Mouse (Mus musculus): Measurements from ENCODE around the gene Frrs1l. TPM values are rescaled to one million over a fixed set of nuclear protein-coding genes. Genes with fewer than 3 reads are reported as not detected.

Frrs1l gene
- total RNA-seq (2023; ENCODE audit: inconsistent age): not detected in 4 replicates

DNA sequence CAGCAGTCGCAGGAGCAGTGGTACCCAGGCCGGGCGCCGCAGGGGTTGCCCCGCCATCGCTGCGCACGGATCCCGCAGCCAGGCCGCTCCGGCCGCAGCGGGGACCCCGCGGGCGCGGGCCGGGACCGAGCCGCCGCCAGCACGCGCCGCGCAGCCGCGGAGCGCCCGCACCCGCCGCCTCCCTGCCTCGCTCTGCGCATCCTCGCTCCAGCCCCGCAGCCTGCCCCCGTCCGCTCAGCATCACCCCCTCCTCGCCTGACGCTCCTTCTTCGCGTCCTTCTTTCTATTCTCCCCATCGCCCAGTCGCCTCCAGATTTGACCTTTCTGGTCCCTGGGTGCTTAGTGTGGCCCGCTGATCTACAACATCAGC, at the start of gene Frrs1l:
Frrs1l (minus strand) TSS at position 177 of the 370 bp plus-strand sequence.

DNA sequence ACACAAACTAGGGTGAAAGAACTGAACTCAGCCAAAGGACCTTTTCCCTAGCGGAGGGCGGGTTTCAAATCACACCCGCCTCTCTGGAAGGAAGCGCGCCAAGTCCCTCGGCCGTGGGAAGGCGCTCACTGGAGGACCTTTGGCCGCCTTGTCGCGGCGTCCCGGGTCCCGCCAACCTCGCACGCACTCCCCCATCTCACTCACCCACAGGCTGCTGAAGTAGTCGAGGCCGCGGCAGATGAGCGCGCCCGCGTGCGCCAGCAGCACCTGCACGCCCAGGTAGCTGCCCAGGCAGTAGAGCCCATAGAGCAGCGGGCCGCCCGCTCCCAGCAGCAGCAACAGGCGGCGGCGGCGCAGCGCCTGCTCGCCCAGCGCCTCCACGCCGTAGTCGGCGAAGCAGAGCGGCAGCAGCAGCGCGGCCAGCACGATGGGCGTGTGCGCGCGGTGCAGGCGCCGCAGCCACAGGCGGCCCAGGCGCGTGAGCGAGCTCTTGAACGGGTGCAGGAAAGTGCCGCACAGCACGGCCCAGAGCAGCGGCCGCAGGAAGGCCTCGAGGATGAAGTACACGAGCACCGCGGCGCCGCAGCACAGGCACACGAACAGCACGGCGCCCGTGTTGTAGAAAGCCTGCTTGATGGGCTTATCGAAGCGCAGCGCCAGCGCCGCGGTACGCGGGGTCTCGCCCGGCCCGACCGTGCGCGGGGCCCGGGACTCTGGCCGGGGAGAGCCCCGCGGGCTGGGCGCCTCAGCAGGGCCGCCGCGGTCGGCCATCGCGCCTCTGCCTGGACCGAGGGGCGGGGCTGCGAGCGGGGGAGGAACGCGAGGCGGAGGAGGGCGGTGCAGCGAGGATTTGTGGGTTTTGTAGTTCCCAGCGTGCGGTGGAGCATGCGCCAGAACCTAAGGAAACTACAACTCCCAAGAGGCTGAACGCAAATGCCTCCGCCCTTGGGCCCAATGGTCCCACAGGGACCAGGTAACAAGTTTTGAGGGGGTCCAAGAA, 43.2 kb downstream of the Frrs1l start, which contains the start of gene Tmem245:
Tmem245 (minus strand) TSS at position 797 of the 1,000 bp plus-strand sequence.

Other genes starting within 250 kb of the Frrs1l start
- gene Actl7b, start 248.9 kb downstream of the Frrs1l start, total RNA-seq (2023; ENCODE audit: inconsistent age): 1.0 to 1.2 TPM (median 1.1 TPM) in 4 replicates
- gene Actl7a, start 247.0 kb downstream of the Frrs1l start, total RNA-seq (2023; ENCODE audit: inconsistent age): not detected in 4 replicates
- 40.1 to 52.8 TPM (median 45.1 TPM) in 4 replicates for gene Elp1, start 188.1 kb downstream of the Frrs1l start, total RNA-seq (2023; ENCODE audit: inconsistent age)
- 20.5 to 22.2 TPM (median 20.9 TPM) in 4 replicates for gene Fam206a, start 188.0 kb downstream of the Frrs1l start, total RNA-seq (2023; ENCODE audit: inconsistent age)
- gene Ctnnal1, start 125.2 kb downstream of the Frrs1l start, total RNA-seq (2023; ENCODE audit: inconsistent age): 4.0 to 5.3 TPM (median 4.9 TPM) in 4 replicates
- gene Tmem245, start 43.0 kb downstream of the Frrs1l start, total RNA-seq (2023; ENCODE audit: inconsistent age): 28.9 to 35.3 TPM (median 30.6 TPM) in 4 replicates
- gene Epb41l4b, start 153.0 kb upstream of the Frrs1l start, total RNA-seq (2023; ENCODE audit: inconsistent age): 0.51 to 0.77 TPM (median 0.65 TPM) in 4 replicates

Data from B cell, adult (primary cell).